In genomic region chr13:23761871-23762821, GRCm38 (mm10) we compare ENCODE assay signal across 8 mouse cellular contexts. TPM values are rescaled to one million over a fixed set of nuclear protein-coding genes. Genes with fewer than 3 reads are reported as not detected.
DNase-seq lines count a peak whose midpoint lies in the region; ATAC-seq and TF ChIP-seq lines count a peak whose summit lies in the region.
"Not testable (repeated sequence)": the region's sequence is repeated elsewhere in the genome, so short reads cannot be mapped to it uniquely, and the experiment has no call there.

Hist1h3a (minus strand) TSS chr13:23762386.

- H3K27me3 ChIP-seq in embryonic facial prominence, embryonic 13.5 days; limb, embryonic 13.5 days; midbrain, embryonic 14.5 days (ENCODE audit: control insufficient read depth, insufficient read depth, low read length); spleen, adult 2 months (ENCODE audit: control insufficient read depth, insufficient read depth, low read length): not testable (repeated sequence)

- WGBS in embryonic facial prominence, embryonic 13.5 days = under 1% methylated on average over 32 of the region's 52 CpGs
- 1% methylated on average over 29 of the region's 52 CpGs for WGBS in limb, embryonic 13.5 days
- WGBS in midbrain, embryonic 14.5 days = under 1% methylated on average over 35 of the region's 52 CpGs
- under 1% methylated on average over 38 of the region's 52 CpGs for WGBS in spleen, adult 2 months

- not testable (repeated sequence) for H3K36me3 ChIP-seq in embryonic facial prominence, embryonic 13.5 days; limb, embryonic 13.5 days; midbrain, embryonic 14.5 days (ENCODE audit: control insufficient read depth, insufficient read depth, low read length); spleen, adult 2 months (ENCODE audit: control insufficient read depth, insufficient read depth, low read length)

- H3K9me3 ChIP-seq in embryonic facial prominence, embryonic 13.5 days; limb, embryonic 13.5 days; midbrain, embryonic 14.5 days (ENCODE audit: control insufficient read depth, low read length): not testable (repeated sequence)

- DNase-seq in 3134 (ENCODE audit: extremely low read depth, insufficient read length, low spot score) = peak; percentile 87
- DNase-seq in adrenal gland, postnatal 25 days = peak; percentile 47
- DNase-seq in heart, adult 9 months (ENCODE audit: low spot score in 2 of 2) = peak; percentile 74 to 87
- DNase-seq in kidney, adult 8-10 months = peak; percentile 45 to 72
- peak; percentile 86 for DNase-seq in midbrain, embryonic 14.5 days
- peak; percentile 65 to 88 for DNase-seq in spleen, adult 2 months (ENCODE audit: low read depth in 1 of 2, low spot score in 2 of 2)

- TF ChIP-seq POLR2A in spleen, adult 2 months (IDR thresholded peaks at IDR 0.05; ENCODE audit: low read depth, low read length) = peak; percentile 66

- not testable (repeated sequence) for TF ChIP-seq CTCF in spleen, adult 2 months (IDR thresholded peaks at IDR 0.05; ENCODE audit: extremely low read depth, insufficient read depth, insufficient read length, insufficient replicate concordance)

- H3K4me1 ChIP-seq in embryonic facial prominence, embryonic 13.5 days = peaks cover 21% of the 10 kb centered on the region
- H3K4me1 ChIP-seq in limb, embryonic 13.5 days = peaks cover 26% of the 10 kb centered on the region
- H3K4me1 ChIP-seq in midbrain, embryonic 14.5 days (ENCODE audit: control insufficient read depth, insufficient read depth, low read length) = peaks cover 31% of the 10 kb centered on the region
- not testable (repeated sequence) for H3K4me1 ChIP-seq in spleen, adult 2 months (ENCODE audit: control insufficient read depth, insufficient read depth, insufficient read length)

- H3K9ac ChIP-seq in embryonic facial prominence, embryonic 13.5 days = peak within 1 kb of the TSS; percentile 71
- peak within 1 kb of the TSS; percentile 74 for H3K9ac ChIP-seq in limb, embryonic 13.5 days
- peak within 1 kb of the TSS; percentile 34; the same call in 1 of the 2 replicates for H3K9ac ChIP-seq in midbrain, embryonic 14.5 days (replicated peaks; ENCODE audit: low read length)

- peak within 1 kb of the TSS; percentile 92 for H3K4me2 ChIP-seq in embryonic facial prominence, embryonic 13.5 days
- peak within 1 kb of the TSS; percentile 92 for H3K4me2 ChIP-seq in limb, embryonic 13.5 days (replicated peaks)
- H3K4me2 ChIP-seq in midbrain, embryonic 14.5 days (ENCODE audit: low read length) = peak within 1 kb of the TSS; percentile 77

- peak; percentile 44 for ATAC-seq in embryonic facial prominence, embryonic 13.5 days (ENCODE audit: insufficient number of reproducible peaks, insufficient read depth, low FRiP score, low TSS enrichment, low read depth)
- ATAC-seq in limb, embryonic 13.5 days (ENCODE audit: low FRiP score, low read depth) = peak; percentile 77
- ATAC-seq in midbrain, embryonic 14.5 days (ENCODE audit: low FRiP score, low TSS enrichment) = peak; percentile 68

- peak within 1 kb of the TSS; percentile 59 for H3K4me3 ChIP-seq in embryonic facial prominence, embryonic 13.5 days
- H3K4me3 ChIP-seq in limb, embryonic 13.5 days = peak within 1 kb of the TSS; percentile 59
- H3K4me3 ChIP-seq in midbrain, embryonic 14.5 days (replicated peaks; ENCODE audit: low read depth, low read length) = peak within 1 kb of the TSS; percentile 46
- peak within 1 kb of the TSS; percentile 60 for H3K4me3 ChIP-seq in spleen, adult 2 months (ENCODE audit: extremely low read depth, insufficient read depth, insufficient read length)

- H3K27ac ChIP-seq in embryonic facial prominence, embryonic 13.5 days = peak within 1 kb of the TSS; percentile 95
- H3K27ac ChIP-seq in limb, embryonic 13.5 days = peak within 1 kb of the TSS; percentile 97
- H3K27ac ChIP-seq in midbrain, embryonic 14.5 days (replicated peaks; ENCODE audit: low read depth, low read length) = peak within 1 kb of the TSS; percentile 79
- H3K27ac ChIP-seq in spleen, adult 2 months (ENCODE audit: insufficient read depth, low read length) = peak within 1 kb of the TSS; percentile 86

RNA-seq across cellular contexts. Expression of gene Hist1h3a, which starts in this region (rescaled TPM):
- total RNA-seq in adrenal gland, postnatal 25 days (2021) = 78.8 and 80.4 TPM in 2 replicates
- polyA plus RNA-seq in embryonic facial prominence, embryonic 13.5 days (2015; fragmentation: Nextera tagmentation; extraction: Ambion mirVana) = 5.8 and 8.6 TPM in 2 replicates
- polyA plus RNA-seq in limb, embryonic 13.5 days (2015; fragmentation: Nextera tagmentation; extraction: Ambion mirVana) = 11.8 and 14.9 TPM in 2 replicates
- polyA plus RNA-seq in midbrain, embryonic 14.5 days (2014; fragmentation: Nextera tagmentation; extraction: Ambion mirVana) = 2.2 TPM in 2 replicates
- 38.4 and 54.1 TPM in 2 replicates for polyA plus RNA-seq in spleen, adult 2 months (2012; rRNA removed)

Comparison
In these comparisons a context has a peak if more than half of its experiments do, and no peak if none do; other contexts are left out.
1. Peak in every context shown above with its lines: DNase-seq, ATAC-seq, H3K4me3 ChIP-seq and H3K27ac ChIP-seq.